Mouse (Mus musculus) stomach, postnatal 0 days (tissue): ENCODE data around the gene Elmsan1. TPM values are rescaled to one million over a fixed set of nuclear protein-coding genes. Genes with fewer than 3 reads are reported as not detected.
"Not testable (repeated sequence)": the region's sequence is repeated elsewhere in the genome, so short reads cannot be mapped to it uniquely, and the experiment has no call there.

Source experiments
- ATAC-seq: fragments of 200-750 bp; cut with Nextera tagmentation; 2 replicates; pipeline ENCODE4 v1.8.0; 2017; ENCODE audit not compliant: low FRiP score, low TSS enrichment
- DNase-seq: peaks from one replicate; pipeline ENCODE4 v3.0.0-alpha.2; 2016; ENCODE audit warnings: low spot score
- H3K27ac ChIP-seq: fragments of 300-500 bp; sonication (generic); replicated peaks from 2 replicates; pipeline ENCODE4 v1.5.1; 2014; ENCODE audit warnings: mild to moderate bottlenecking, control low read depth
- H3K27me3 ChIP-seq: fragments of 300-500 bp; sonication (generic); 2 replicates; pipeline ENCODE4 v1.6.1; 2014; ENCODE audit warnings: low read length; ENCODE audit not compliant: control insufficient read depth, insufficient read depth
- H3K36me3 ChIP-seq: fragments of 300-500 bp; sonication (generic); 2 replicates; pipeline ENCODE4 v1.6.1; 2014; ENCODE audit warnings: low read length, mixed read lengths; ENCODE audit not compliant: control insufficient read depth, insufficient read depth
- H3K4me1 ChIP-seq: fragments of 300-500 bp; sonication (generic); replicated peaks from 2 replicates; pipeline ENCODE4 v1.6.1; 2014; ENCODE audit warnings: antibody characterized with exemption; ENCODE audit not compliant: control insufficient read depth, insufficient read depth
- H3K4me2 ChIP-seq: fragments of 300-500 bp; sonication (generic); replicated peaks from 2 replicates; pipeline ENCODE4 v1.6.1; 2014; ENCODE audit warnings: low read depth, mild to moderate bottlenecking, control low read depth, moderate library complexity
- H3K4me3 ChIP-seq: fragments of 300-500 bp; sonication (generic); 2 replicates; pipeline ENCODE4 v1.5.1; 2014; ENCODE audit warnings: low read depth, low read length, control low read depth
- H3K9ac ChIP-seq: fragments of 300-500 bp; sonication (generic); 2 replicates; pipeline ENCODE4 v1.6.1; 2014; ENCODE audit warnings: mild to moderate bottlenecking, low read length, control low read depth, mixed read lengths
- H3K9me3 ChIP-seq: fragments of 300-500 bp; sonication (generic); 2 replicates; pipeline ENCODE4 v1.6.1; 2016; ENCODE audit warnings: low read length; ENCODE audit not compliant: control insufficient read depth
- CTCF ChIP-seq: IDR thresholded peaks from 2 replicates; pipeline ENCODE4 v1.5.1; 2016; ENCODE audit warnings: antibody characterized with exemption, low read depth, mild to moderate bottlenecking, moderate library complexity
- EP300 ChIP-seq: optimal IDR thresholded peaks from 2 replicates; pipeline ENCODE3; 2016; ENCODE audit warnings: antibody characterized with exemption
- WGBS: fragments of 180-500 bp; shearing (Covaris S2); extraction: QIAGEN DNeasy Blood & Tissue Kit; methylation state at CpG from one replicate; pipeline ENCODE4 v1.1.7; 2014; 5-methylcytosine and 5-hydroxymethylcytosine counted together
- polyA plus RNA-seq: library from polyadenylated mRNA; unstranded; fragments of >200 nt; fragmentation: Nextera tagmentation; extraction: Ambion mirVana; gene quantifications from 2 replicates; pipeline ENCODE4 v1.2.1, GENCODE M21; 2015

Gene Elmsan1
- polyA plus RNA-seq, 1 experiment from 2014 or later, result 4.1 TPM

- Histone ChIP-seq H3K4me2 (peak within 1 kb of the TSS; percentile 64), H3K9ac (peak within 1 kb of the TSS; percentile 72), H3K4me3 (peak within 1 kb of the TSS; percentile 52), H3K27ac (peak within 1 kb of the TSS; percentile 76)
- not testable (repeated sequence) for H3K36me3 ChIP-seq, H3K4me1 ChIP-seq, H3K27me3 ChIP-seq, H3K9me3 ChIP-seq
- ATAC-seq (peak; percentile 81), DNase-seq (peak; percentile 56)
- peak; percentile 37 for TF ChIP-seq CTCF
- WGBS, result under 1% methylated on average over 50 of the region's 80 CpGs
Measured at GRCm38 (mm10) chr12:84100604-84101492, 117.8 kb downstream of the Elmsan1 start, which contains the start of gene Acot6. Gene Acot6 (plus strand): TSS chr12:84100654.

GRCm38 (mm10) chr12:84100071-84100470 is 118.6 kb downstream of the Elmsan1 start:
- H3K27ac ChIP-seq, result no peak overlapping the region
- H3K9me3 ChIP-seq, result no peaks in the 10 kb centered on the region
- no peaks in the 10 kb centered on the region for H3K27me3 ChIP-seq
- H3K4me2 ChIP-seq, result peak overlapping the region; percentile 64; the same call in 1 of the 2 replicates
- no peaks in the 10 kb centered on the region for H3K4me1 ChIP-seq
- H3K36me3 ChIP-seq, result no peaks in the 10 kb centered on the region
- 50% methylated on average over 1 of the region's 1 CpGs for WGBS
- H3K4me3 ChIP-seq, result no peak overlapping the region
- ATAC-seq (no peak), DNase-seq (no peak)
- TF ChIP-seq EP300 (no peak), CTCF (no peak)
- no peak overlapping the region; the same call in 1 of the 2 replicates for H3K9ac ChIP-seq

- Histone ChIP-seq H3K4me3 (no peak overlapping the region), H3K27ac (no peak overlapping the region), H3K27me3 (no peaks in the 10 kb centered on the region), H3K9me3 (no peaks in the 10 kb centered on the region), H3K4me1 (no peaks in the 10 kb centered on the region), H3K4me2 (no peak overlapping the region), H3K9ac (no peak overlapping the region), H3K36me3 (no peaks in the 10 kb centered on the region)
- TF ChIP-seq CTCF (no peak), EP300 (no peak)
- ATAC-seq, result no peak
- 88% methylated on average over 2 of the region's 2 CpGs for WGBS
- DNase-seq, result no peak
Measured at GRCm38 (mm10) chr12:84099605-84100004, 119.1 kb downstream of the Elmsan1 start.

Other genes with a start within 250 kb of the Elmsan1 start
- 0.06 TPM in 1 of 2 replicates, not detected in the other for gene Heatr4, start 234.0 kb downstream of the Elmsan1 start, polyA plus RNA-seq
- 45.6 and 47.2 TPM in 2 replicates for gene Acot2, start 231.0 kb downstream of the Elmsan1 start, polyA plus RNA-seq
- gene Acot1, start 209.4 kb downstream of the Elmsan1 start, polyA plus RNA-seq, result 135 and 144 TPM in 2 replicates
- gene Acot4, start 180.5 kb downstream of the Elmsan1 start, polyA plus RNA-seq, result 1.2 and 1.3 TPM in 2 replicates
- not detected in 2 replicates for gene Gm49366, start 179.9 kb downstream of the Elmsan1 start, polyA plus RNA-seq
- gene Acot3, start 166.7 kb downstream of the Elmsan1 start, polyA plus RNA-seq, result 0.30 and 0.53 TPM in 2 replicates
- 0.16 TPM in 2 replicates for gene Acot5, start 149.6 kb downstream of the Elmsan1 start, polyA plus RNA-seq
- gene Acot6, start 118.2 kb downstream of the Elmsan1 start, polyA plus RNA-seq, result 1.3 TPM in 2 replicates
- gene Dnal1, start 104.5 kb downstream of the Elmsan1 start, polyA plus RNA-seq, result 1.2 and 1.7 TPM in 2 replicates
- gene Pnma1, start 70.4 kb downstream of the Elmsan1 start, polyA plus RNA-seq, result 0.48 and 0.49 TPM in 2 replicates
- gene Ptgr2, start 66.4 kb upstream of the Elmsan1 start, polyA plus RNA-seq, result 27.4 and 29.1 TPM in 2 replicates
- 32.3 and 32.4 TPM in 2 replicates for gene Zfp410, start 98.0 kb upstream of the Elmsan1 start, polyA plus RNA-seq
- 27.1 and 27.6 TPM in 2 replicates for gene Coq6, start 142.8 kb upstream of the Elmsan1 start, polyA plus RNA-seq
- gene Fam161b, start 143.0 kb upstream of the Elmsan1 start, polyA plus RNA-seq, result 0.72 and 0.88 TPM in 2 replicates
- 44.8 and 48.8 TPM in 2 replicates for gene Entpd5, start 190.1 kb upstream of the Elmsan1 start, polyA plus RNA-seq
- 0.68 and 0.74 TPM in 2 replicates for gene Bbof1, start 190.2 kb upstream of the Elmsan1 start, polyA plus RNA-seq
- 21.6 and 22.0 TPM in 2 replicates for gene Rnf113a2, start 198.3 kb upstream of the Elmsan1 start, polyA plus RNA-seq
- gene Aldh6a1, start 232.1 kb upstream of the Elmsan1 start, polyA plus RNA-seq, result 43.4 and 52.1 TPM in 2 replicates
- 8.5 and 8.7 TPM in 2 replicates for gene Lin52, start 232.5 kb upstream of the Elmsan1 start, polyA plus RNA-seq